ENCODE assay signal across 25 mouse cellular contexts in genomic region chr5:21599961-21600360, GRCm38 (mm10). TPM values are rescaled to one million over a fixed set of nuclear protein-coding genes. Genes with fewer than 3 reads are reported as not detected.
A peak's percentile ranks its signal among the peaks of the same experiment; 100 is the strongest.
DNase-seq lines count a peak whose midpoint lies in the region; ATAC-seq and TF ChIP-seq lines count a peak whose summit lies in the region.
"Had no signal": no experiment of that assay in that cellular context is flagged by ENCODE, and none has a peak within 500 bp of the region (broad histone marks: within the 10 kb centered on the region; RNA-seq: fewer than 3 reads in every experiment).

No protein-coding gene starts in this region.

- H3K9ac ChIP-seq in kidney, embryonic 15.5 days: no peak overlapping the region
- no peak overlapping the region for H3K9ac ChIP-seq in stomach, embryonic 16.5 days (ENCODE audit: low read length)
- H3K9ac ChIP-seq in stomach, postnatal 0 days (ENCODE audit: low read length): no peak overlapping the region
- H3K9ac ChIP-seq: embryonic facial prominence, embryonic 12.5 days; forebrain, embryonic 13.5 days; forebrain, embryonic 15.5 days had no signal

- no peak for TF ChIP-seq EP300 in stomach, postnatal 0 days (optimal IDR thresholded peaks at IDR 0.05)

- no peak overlapping the region for H3K27ac ChIP-seq in kidney, embryonic 15.5 days
- no peak overlapping the region for H3K27ac ChIP-seq in stomach, embryonic 16.5 days (ENCODE audit: low read length)
- H3K27ac ChIP-seq in stomach, postnatal 0 days (replicated peaks): no peak overlapping the region
- H3K27ac ChIP-seq: embryonic facial prominence, embryonic 10.5 days; embryonic facial prominence, embryonic 12.5 days; forebrain, embryonic 13.5 days; forebrain, embryonic 15.5 days had no signal

- DNase-seq in heart, adult 11 months: peak; percentile 64
- DNase-seq in heart, postnatal 10 days: no peak
- peak; percentile 54 for DNase-seq in kidney, adult 9 months
- no peak for DNase-seq in stomach, postnatal 0 days (ENCODE audit: low spot score)
- DNase-seq: adrenal gland, adult 8-10 months; adrenal gland, postnatal 14 days; adrenal gland, postnatal 36 days; B cell, adult 2 months; cerebellum, adult 11-12 months; cerebellum, adult 2 months; cerebellum, adult 9-10 months; cerebellum, postnatal 10 days; cerebellum, postnatal 25 days had no signal

- WGBS in kidney, embryonic 15.5 days: 90% methylated on average over 4 of the region's 4 CpGs
- WGBS in stomach, embryonic 16.5 days: 90% methylated on average over 4 of the region's 4 CpGs
- WGBS in stomach, postnatal 0 days: 91% methylated on average over 4 of the region's 4 CpGs

- no peak for TF ChIP-seq CTCF in stomach, postnatal 0 days (IDR thresholded peaks at IDR 0.05; ENCODE audit: low read depth)

- intact Hi-C loops in heart, postnatal 10 days (cut with DNase I): no loop called here

- no peak overlapping the region for H3K4me2 ChIP-seq in kidney, embryonic 15.5 days
- no peak overlapping the region for H3K4me2 ChIP-seq in stomach, embryonic 16.5 days (ENCODE audit: low read depth, low read length)
- no peak overlapping the region for H3K4me2 ChIP-seq in stomach, postnatal 0 days (replicated peaks; ENCODE audit: low read depth)
- H3K4me2 ChIP-seq: embryonic facial prominence, embryonic 12.5 days; forebrain, embryonic 13.5 days; forebrain, embryonic 15.5 days had no signal

- no peaks in the 10 kb centered on the region for H3K27me3 ChIP-seq in kidney, embryonic 15.5 days
- H3K27me3 ChIP-seq in stomach, embryonic 16.5 days (ENCODE audit: control insufficient read depth, insufficient read depth, low read length): no peaks in the 10 kb centered on the region
- H3K27me3 ChIP-seq in stomach, postnatal 0 days (ENCODE audit: control insufficient read depth, insufficient read depth, low read length): no peaks in the 10 kb centered on the region
- H3K27me3 ChIP-seq: CH12.LX; embryonic facial prominence, embryonic 12.5 days; forebrain, embryonic 13.5 days; forebrain, embryonic 15.5 days; Patski had no signal

- H3K36me3 ChIP-seq in kidney, embryonic 15.5 days: no peaks in the 10 kb centered on the region
- no peaks in the 10 kb centered on the region for H3K36me3 ChIP-seq in stomach, embryonic 16.5 days (ENCODE audit: control insufficient read depth, insufficient read depth, low read length)
- H3K36me3 ChIP-seq in stomach, postnatal 0 days (ENCODE audit: control insufficient read depth, insufficient read depth, low read length): no peaks in the 10 kb centered on the region
- H3K36me3 ChIP-seq: embryonic facial prominence, embryonic 10.5 days; embryonic facial prominence, embryonic 12.5 days; forebrain, embryonic 15.5 days; G1E had no signal

- H3K4me3 ChIP-seq in kidney, embryonic 15.5 days (replicated peaks): no peak overlapping the region
- no peak overlapping the region for H3K4me3 ChIP-seq in stomach, embryonic 16.5 days (replicated peaks; ENCODE audit: low read length)
- no peak overlapping the region for H3K4me3 ChIP-seq in stomach, postnatal 0 days (ENCODE audit: low read depth, low read length)
- H3K4me3 ChIP-seq: embryonic facial prominence, embryonic 10.5 days; embryonic facial prominence, embryonic 12.5 days; forebrain, embryonic 13.5 days; forebrain, embryonic 15.5 days had no signal

- H3K4me1 ChIP-seq in kidney, embryonic 15.5 days: no peaks in the 10 kb centered on the region
- H3K4me1 ChIP-seq in stomach, embryonic 16.5 days (ENCODE audit: control insufficient read depth, insufficient read depth, low read length): no peaks in the 10 kb centered on the region
- no peaks in the 10 kb centered on the region for H3K4me1 ChIP-seq in stomach, postnatal 0 days (replicated peaks; ENCODE audit: control insufficient read depth, insufficient read depth)
- H3K4me1 ChIP-seq: embryonic facial prominence, embryonic 10.5 days; embryonic facial prominence, embryonic 12.5 days; forebrain, embryonic 13.5 days; forebrain, embryonic 15.5 days had no signal

- no peak for ATAC-seq in kidney, embryonic 15.5 days (replicated peaks; ENCODE audit: low FRiP score)
- 0 out of 2 replicates have a peak, but pooled peaks have one; percentile 10 for ATAC-seq in stomach, embryonic 16.5 days (ENCODE audit: insufficient read depth, low FRiP score)
- ATAC-seq in stomach, postnatal 0 days (ENCODE audit: low FRiP score, low TSS enrichment): no peak
- ATAC-seq: activated CD4-positive, CD25-positive, alpha-beta regulatory T cell, adult 4 months; CD4-positive, CD25-positive, alpha-beta regulatory T cell, adult 4 months; forebrain, embryonic 13.5 days; Patski had no signal

- no peaks in the 10 kb centered on the region for H3K9me3 ChIP-seq in kidney, embryonic 15.5 days (replicated peaks)
- no peaks in the 10 kb centered on the region for H3K9me3 ChIP-seq in stomach, embryonic 16.5 days (replicated peaks; ENCODE audit: control insufficient read depth, low read length)
- H3K9me3 ChIP-seq in stomach, postnatal 0 days (ENCODE audit: control insufficient read depth, low read length): no peaks in the 10 kb centered on the region
- H3K9me3 ChIP-seq: embryonic facial prominence, embryonic 10.5 days; embryonic facial prominence, embryonic 12.5 days; forebrain, embryonic 13.5 days; forebrain, embryonic 15.5 days; G1E had no signal

RNA-seq across cellular contexts. Expression of gene Fbxl13, which starts 45.5 kb away (rescaled TPM):
- under 1 TPM; 0.10 TPM for total RNA-seq in heart, postnatal 10 days (2021)
- 0.22 and 0.42 TPM in 2 replicates for polyA plus RNA-seq in kidney, embryonic 15.5 days (2015; fragmentation: Nextera tagmentation; extraction: Ambion mirVana)
- 0.31 and 0.42 TPM in 2 replicates for polyA plus RNA-seq in stomach, embryonic 16.5 days (2015; fragmentation: Nextera tagmentation; extraction: Ambion mirVana)
- polyA plus RNA-seq in stomach, postnatal 0 days (2015; fragmentation: Nextera tagmentation; extraction: Ambion mirVana): 0.17 and 0.28 TPM in 2 replicates
- total RNA-seq: adrenal gland, postnatal 36 days had no signal
- polyA plus RNA-seq: activated CD4-positive, CD25-positive, alpha-beta regulatory T cell, adult 4 months; CD4-positive, CD25-positive, alpha-beta regulatory T cell, adult 4 months; G1E had no signal

RNA-seq across cellular contexts. Expression of gene Armc10, which starts 45.7 kb away (rescaled TPM):
- 10 to 100 TPM; 14.6 to 15.3 TPM for total RNA-seq in heart, postnatal 10 days (2021)
- 50.8 and 52.5 TPM in 2 replicates for polyA plus RNA-seq in kidney, embryonic 15.5 days (2015; fragmentation: Nextera tagmentation; extraction: Ambion mirVana)
- 32.8 and 34.2 TPM in 2 replicates for polyA plus RNA-seq in stomach, embryonic 16.5 days (2015; fragmentation: Nextera tagmentation; extraction: Ambion mirVana)
- 20.5 and 21.0 TPM in 2 replicates for polyA plus RNA-seq in stomach, postnatal 0 days (2015; fragmentation: Nextera tagmentation; extraction: Ambion mirVana)

RNA-seq across cellular contexts. Expression of gene Lrrc17, which starts 56.6 kb away (rescaled TPM):
- 10 to 100 TPM; 13.4 to 14.7 TPM for total RNA-seq in heart, postnatal 10 days (2021)
- 42.4 and 47.4 TPM in 2 replicates for polyA plus RNA-seq in kidney, embryonic 15.5 days (2015; fragmentation: Nextera tagmentation; extraction: Ambion mirVana)
- polyA plus RNA-seq in stomach, embryonic 16.5 days (2015; fragmentation: Nextera tagmentation; extraction: Ambion mirVana): 68.7 and 74.7 TPM in 2 replicates
- 18.5 and 20.2 TPM in 2 replicates for polyA plus RNA-seq in stomach, postnatal 0 days (2015; fragmentation: Nextera tagmentation; extraction: Ambion mirVana)
- total RNA-seq: CH12.LX had no signal
- polyA plus RNA-seq: CD4-positive, CD25-positive, alpha-beta regulatory T cell, adult 4 months; cortical plate, adult 2 months; G1E; Patski had no signal

Comparison
In these comparisons a context has a peak if more than half of its experiments do, and no peak if none do; other contexts are left out.
1. DNase-seq: peak in heart, adult 11 months (single experiment) and kidney, adult 9 months (single experiment); none in heart, postnatal 10 days (0 of 2) and stomach, postnatal 0 days (single experiment).